Mouse (Mus musculus) spleen, postnatal 4 days (tissue): Measurements from ENCODE around the gene Olfr60.

Experiments
- DNase-seq, 2 experiments: peaks; one replicate each; pipeline ENCODE4 v3.0.0; 2022; ENCODE audit warnings: low spot score in 2 of 2

Olfr60 gene

GRCm38 (mm10) chr7:140361571-140361970, at the start of gene Olfr60:
Gene Olfr60 (minus strand): TSS chr7:140361671.
- no peak for DNase-seq

- peak in 1 of 2 experiments; percentile 20 for DNase-seq
Measured at GRCm38 (mm10) chr7:140402818-140403217, 41.3 kb upstream of the Olfr60 start, which contains the start of gene Olfr531. Gene Olfr531 (minus strand): TSS chr7:140402918.

GRCm38 (mm10) chr7:140376911-140377310, 15.4 kb upstream of the Olfr60 start:
- no peak for DNase-seq

GRCm38 (mm10) chr7:140376231-140376630, 14.8 kb upstream of the Olfr60 start, which contains the start of gene Olfr530:
Gene Olfr530 (minus strand): TSS chr7:140376331.
- DNase-seq, result no peak

GRCm38 (mm10) chr7:140374300-140374699, 12.8 kb upstream of the Olfr60 start:
- DNase-seq, result no peak

- no peak for DNase-seq
Measured at GRCm38 (mm10) chr7:140333717-140334116, 27.8 kb downstream of the Olfr60 start, which contains the start of gene Olfr527. Gene Olfr527 (plus strand): TSS chr7:140334017.

DNA sequence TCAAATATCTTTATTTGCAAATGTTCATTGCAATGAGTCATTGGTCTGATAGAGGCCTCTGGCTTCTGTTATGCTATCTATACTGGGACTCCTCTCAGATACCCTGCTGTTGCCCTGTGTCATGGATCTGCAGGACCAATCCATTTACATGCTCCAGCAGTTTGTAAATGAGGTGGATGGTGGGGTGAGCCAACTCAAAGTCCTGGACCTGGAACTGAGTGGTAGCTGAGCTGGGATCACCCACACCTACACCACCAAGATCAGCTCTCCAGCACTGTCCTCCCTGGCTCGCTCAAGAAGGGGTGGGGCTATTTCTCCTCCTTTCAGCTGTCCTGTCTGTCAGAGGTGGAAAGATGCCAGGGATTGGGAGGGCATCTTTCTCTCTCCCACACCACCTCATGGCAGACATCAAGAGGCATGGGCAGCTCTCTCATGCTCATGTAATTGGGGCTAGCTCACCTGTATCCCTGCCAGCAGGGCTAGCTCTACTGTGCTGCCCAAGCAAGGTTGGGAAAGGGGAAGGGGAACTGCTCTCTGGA, 31.6 kb downstream of the Olfr60 start:
- DNase-seq, result no peak

DNA sequence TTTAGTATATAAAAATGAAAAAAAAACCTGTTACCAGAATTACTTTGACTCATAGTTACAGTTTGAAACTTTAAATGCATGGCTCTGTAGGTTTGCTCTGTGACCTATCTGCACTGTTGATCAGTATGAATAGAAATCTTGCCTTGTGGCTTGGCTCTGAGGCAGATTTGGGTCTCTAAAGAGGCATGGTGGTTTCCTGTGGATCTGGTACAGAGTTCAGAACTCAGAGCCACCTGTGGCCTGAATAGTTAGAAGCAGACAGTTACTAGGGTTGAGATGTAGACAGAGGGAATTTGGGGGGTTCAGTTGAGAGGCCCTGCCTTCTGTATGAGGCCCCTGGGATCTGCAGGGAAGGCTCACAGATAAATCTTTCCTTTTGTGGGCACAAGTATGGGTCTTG, 40.3 kb downstream of the Olfr60 start:
- peak in 1 of 2 experiments; percentile 26 for DNase-seq

GRCm38 (mm10) chr7:140320558-140320957, 40.9 kb downstream of the Olfr60 start, which contains the start of gene Olfr525:
Gene Olfr525 (plus strand): TSS chr7:140320858.
- DNase-seq, result peak in 1 of 2 experiments; percentile 49

GRCm38 (mm10) chr7:140319861-140320385, 41.5 kb downstream of the Olfr60 start:
- no peak for DNase-seq

- DNase-seq, result no peak
Measured at GRCm38 (mm10) chr7:140299416-140299815, 62.1 kb downstream of the Olfr60 start.

DNA sequence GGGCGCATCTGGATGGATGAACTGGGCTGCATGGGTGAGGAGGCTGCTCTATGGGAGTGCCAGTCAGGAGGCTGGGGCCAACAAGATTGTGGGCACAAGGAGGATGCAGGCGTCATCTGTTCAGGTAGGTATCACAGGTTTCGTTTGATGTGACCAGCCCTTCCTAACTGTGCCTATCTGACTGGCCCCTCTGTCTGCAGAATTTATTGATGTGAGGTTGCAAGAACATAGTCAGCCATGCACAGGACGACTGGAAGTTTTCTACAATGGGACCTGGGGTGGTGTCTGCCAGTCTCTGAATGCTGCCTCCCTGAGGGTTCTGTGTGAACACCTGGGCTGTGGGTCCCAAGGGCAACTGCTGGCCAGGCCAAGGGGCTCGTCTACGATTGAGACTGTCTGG, 64.6 kb downstream of the Olfr60 start:
- DNase-seq, result no peak

DNA sequence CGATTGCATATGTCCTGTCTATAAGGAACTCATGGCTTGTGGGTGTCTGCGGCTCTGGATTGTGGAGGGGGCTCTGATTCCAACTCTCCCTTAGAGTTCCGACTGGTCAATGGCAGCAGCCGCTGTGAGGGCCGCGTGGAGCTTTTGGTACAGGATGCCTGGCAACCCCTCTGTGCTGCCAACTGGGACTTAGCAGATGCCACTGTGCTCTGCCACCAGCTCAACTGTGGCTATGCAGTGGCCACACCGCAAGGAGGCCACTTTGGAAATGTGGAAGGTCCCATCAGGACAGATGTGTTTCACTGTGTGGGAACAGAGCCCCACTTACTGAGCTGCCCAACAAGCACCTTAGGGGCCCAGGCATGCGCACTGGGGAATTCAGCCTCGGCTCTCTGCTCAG, 65.7 kb downstream of the Olfr60 start:
- DNase-seq, result peak in 1 of 2 experiments; percentile 54
